Mouse (Mus musculus) hindlimb bud, embryonic 11.5 days (tissue): ENCODE data around the gene Lrrc27.
A peak's percentile ranks its signal among the peaks of the same experiment; 100 is the strongest.

ENCODE experiments used
- DNase-seq: peaks from one replicate; pipeline ENCODE4 v3.0.0-alpha.2; 2012; ENCODE audit warnings: low read depth, low spot score; ENCODE audit errors: extremely low spot score

Gene Lrrc27

DNA sequence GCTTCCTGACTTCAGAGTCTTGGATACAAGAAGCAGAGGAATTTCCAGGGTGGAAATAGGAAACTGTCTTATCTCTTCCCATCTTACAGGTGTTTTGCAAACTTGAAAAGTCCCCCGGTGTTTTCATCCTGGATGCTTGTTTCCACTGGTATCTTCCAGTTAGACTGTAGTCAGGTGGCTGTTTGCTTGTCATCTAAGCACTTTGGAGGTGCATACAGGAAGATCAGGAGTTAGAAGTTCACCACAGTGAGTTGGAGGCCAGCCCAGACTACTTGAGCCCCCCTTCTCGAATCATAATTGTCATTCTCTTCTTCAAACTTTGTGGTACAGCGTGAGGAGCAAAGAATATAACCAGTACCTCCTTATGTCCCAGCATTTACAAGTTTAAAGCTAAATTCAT lies 1.4 kb downstream of the Lrrc27 start:
- no peak for DNase-seq

DNA sequence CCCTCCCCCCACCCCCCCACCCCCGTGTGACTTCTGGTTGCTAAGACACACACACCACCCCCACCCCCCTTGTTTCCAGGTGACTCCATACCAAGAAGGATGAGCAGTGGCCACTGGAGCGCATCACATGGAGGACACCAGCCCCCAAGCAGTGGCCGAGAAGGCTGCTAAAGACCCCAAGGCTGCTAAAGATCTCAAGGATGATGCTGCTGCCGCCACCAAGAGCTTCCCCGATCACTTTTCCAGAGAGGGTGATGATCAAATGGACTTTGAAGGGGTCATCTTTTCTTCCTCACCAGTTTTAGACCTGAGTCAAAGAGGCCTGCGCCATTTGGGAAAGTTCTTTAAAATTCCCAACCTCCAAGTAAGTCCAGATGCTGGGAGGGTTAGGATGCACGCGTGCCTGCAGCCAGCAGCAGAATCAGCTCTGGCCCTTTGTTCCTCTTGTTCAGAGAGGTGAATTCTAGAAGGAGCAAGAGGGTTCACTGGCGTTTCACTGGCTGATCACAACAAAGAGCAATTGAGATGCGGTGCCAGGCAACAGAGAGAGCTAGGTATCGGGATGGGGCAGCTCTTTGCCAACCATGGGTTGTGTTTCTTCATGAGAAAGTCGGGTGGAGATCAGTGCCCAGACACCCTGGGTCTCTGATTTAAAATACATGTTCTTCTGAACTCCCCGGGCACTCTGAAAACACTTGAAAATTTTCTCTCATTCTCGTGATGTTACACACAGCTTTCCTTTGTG lies 2.0 kb downstream of the Lrrc27 start:
- DNase-seq = no peak

DNA sequence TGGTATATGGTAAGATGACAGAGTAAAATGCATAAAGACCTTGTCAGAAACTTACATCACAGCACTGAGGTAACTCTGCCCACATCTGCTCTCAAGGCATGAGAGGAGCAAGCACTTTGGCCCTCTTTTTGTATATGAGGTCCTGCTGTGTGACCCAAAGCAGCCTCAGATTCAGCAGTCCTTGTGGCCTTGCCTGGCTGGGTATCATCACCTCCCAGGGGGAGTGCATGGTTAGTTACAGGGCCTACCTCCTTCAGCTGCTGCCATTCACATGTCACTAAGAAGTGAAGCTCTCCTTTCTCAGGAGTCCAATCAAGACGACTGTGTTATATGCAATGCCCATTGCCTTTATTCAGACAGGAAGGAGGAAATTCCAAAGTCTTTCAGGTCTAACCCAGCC lies 2.7 kb downstream of the Lrrc27 start:
- no peak for DNase-seq

DNA sequence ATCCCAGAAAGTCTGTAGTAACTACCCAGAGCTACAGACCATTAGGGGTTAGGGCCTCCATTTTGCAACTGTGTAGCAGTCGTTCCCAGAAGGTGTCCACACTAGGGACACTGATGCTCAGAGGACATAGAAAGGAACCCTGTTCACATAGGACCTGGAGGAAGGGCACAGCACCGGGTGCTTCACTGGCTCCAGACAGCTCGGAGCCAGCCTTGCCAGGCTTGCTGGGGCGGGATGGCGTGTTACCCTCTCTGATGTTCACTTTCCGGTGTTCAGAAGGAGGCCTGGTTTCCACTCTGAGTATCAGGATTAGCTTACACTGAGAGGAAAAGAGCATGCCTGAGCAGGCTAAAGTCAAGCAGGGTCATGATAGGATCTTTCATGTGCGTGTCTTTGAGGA lies 3.2 kb downstream of the Lrrc27 start:
- no peak for DNase-seq

DNA sequence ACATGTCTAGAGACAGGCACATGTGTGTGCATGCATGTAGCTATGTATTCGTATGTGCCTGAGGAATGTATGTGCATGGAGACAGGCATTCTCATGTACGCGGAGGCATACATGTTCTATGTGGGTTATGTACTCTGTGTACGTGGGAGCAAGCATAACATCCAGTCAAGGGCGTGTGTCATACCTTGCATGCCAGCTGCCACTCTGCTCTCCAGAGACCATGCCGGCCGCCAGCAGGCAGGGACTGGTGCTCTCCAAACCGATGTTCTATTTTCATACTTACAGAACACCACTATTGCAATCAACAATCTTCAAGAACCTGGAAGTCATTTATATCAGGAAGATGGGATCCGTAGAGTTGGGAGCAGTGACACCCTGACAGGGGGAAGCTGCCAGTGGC lies 3.7 kb downstream of the Lrrc27 start:
- DNase-seq = no peak

DNA sequence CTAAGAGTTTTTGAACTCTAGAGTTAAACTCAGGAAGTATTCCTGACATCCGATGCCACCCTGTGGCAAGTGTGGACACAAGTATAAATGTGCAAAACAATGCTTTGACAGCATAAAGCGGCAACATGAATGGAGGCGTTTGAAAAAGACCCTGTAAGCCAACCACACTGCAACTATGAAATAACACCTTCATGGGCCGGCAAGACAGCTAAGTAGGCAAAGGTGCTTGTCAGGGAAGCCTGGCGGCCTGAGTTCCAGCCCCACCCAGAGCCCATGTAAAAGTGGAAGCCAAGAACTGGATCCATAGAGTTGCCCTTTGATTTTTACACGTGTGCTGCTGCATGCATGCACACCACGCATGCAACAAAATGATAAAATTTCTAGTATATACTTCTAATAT lies 4.3 kb downstream of the Lrrc27 start:
- no peak for DNase-seq

DNA sequence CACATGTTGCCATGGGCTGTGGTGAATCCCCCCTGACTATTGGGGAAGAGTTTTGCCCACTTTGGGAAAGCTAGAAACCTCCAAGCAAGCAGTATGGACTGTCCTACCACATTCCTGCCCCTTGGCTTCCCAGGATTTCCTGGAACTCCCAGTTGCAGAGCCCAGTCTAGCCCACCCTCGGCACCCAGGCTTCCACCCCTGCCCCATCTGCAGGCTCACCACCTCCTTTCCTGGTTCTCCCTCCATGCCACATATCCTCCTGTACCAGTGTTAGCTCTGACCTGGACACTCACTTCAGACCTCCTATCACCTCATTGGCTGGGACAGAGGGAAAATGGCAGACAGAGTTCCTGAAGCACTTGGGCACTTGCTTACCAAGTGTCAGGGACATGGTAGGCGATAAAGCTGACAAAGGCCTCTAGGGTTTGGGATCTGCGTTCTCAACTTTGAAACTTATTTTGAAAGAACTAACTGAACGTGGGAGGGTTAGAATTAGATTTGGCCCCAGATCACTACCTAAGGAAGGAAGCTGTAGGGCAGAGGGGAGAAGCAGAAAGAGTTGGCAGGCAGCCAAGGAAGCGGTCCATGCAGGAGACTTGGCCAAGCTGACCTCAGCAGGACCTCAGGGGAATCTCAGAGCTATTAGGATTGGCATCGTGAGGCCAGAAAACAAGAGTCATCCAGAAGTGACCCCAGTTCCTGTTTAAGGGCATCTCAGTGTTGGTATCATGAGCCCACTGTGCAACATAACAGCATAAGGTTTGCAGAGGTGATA lies 6.0 kb downstream of the Lrrc27 start:
- no peak for DNase-seq

DNA sequence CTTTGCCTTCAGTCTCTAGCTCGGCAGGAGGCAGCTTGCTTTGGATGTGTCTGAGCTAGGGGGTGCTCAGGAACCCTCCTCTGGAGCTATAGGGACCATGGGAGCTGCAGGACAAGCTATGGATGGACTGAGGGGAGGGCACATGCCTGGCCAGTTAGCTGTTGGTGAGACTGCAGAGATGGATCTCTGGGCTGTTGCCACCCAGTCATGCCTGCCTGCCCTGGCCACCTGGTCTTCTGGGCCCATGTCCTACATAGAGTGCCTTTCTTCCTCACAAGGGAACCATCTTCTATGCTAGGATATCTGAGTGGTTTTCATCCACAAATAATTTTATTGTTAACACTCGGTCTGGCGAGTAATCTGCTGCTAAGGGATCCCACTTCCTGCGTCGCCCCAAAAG lies 6.7 kb downstream of the Lrrc27 start:
- DNase-seq = no peak

DNA sequence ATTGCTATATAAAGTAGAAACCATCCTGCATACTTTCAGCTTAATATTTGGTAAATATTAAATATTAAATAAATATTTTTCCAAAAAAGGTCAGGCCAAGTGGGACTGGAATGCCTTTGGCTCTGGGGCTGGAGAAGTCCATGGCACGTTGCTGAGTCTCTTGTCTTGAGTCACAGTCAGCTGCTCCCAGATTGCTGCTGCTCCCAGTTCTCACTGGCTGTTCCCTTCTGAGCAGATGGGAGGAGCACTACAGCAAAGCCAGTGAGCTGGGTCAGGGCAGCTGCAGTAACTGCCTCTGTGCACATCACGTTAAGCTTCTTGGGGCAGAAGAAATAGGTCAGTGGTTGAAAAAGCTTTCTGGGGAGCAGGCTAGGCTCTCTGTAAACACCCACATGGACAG lies 7.5 kb downstream of the Lrrc27 start:
- DNase-seq = no peak

DNA sequence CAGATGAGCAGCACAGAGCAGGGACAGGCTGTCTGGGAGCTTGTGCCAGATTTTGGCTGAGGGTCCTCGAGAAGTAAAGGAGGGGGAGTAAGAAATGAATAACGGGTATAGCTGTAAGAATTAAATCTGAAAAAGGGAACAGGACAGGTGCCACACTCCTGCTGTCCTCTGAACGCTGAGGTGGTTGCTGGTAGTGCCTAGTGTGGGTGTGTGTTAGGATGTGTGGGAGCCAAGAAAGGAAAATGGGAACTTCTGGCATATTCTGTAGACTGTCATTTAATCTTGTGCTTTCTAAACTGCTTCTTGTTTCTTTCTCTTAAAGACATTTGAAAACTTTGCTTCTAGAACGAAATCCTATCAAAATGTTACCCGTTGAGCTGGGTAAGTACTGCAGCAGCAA lies 8.3 kb downstream of the Lrrc27 start:
- no peak for DNase-seq

DNA sequence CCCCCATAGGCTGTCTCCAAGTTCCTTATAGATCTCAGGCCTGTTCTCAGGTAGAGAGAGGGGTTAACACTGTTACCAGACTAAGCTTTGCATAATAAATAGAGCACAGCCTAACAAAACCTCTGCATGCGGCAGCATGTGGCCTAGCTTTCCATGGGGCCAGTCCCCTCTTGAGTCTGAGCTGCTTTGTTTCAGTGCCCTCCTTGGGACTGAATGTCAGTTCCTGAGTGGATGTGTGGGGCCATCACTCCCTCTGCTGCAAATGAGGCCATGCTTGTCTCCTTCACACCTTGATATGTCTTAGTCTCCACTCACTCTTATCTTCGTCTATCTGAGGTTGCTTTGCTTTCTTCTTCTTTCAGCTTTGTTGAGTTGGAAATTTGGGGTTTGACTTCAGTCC lies 9.1 kb downstream of the Lrrc27 start:
- no peak for DNase-seq

DNA sequence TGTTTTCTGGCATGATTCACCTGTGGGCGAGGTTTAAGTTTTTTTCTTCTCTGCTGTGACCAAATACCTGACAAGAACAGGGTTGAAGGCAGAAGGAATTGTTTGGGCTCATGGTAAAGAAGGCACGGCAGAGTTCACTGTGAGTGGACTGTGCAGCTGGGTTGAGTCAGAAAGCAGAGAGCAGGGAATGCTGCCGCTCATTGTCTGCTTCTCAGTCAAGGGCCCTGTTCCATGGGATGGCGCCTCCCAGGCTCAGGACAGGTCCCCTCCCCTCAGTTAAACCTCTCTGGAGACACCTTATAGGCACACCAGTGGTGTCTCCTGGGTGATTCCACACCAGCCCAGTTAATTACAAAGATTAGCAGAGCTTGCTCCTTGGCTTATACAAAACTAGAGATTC lies 9.6 kb downstream of the Lrrc27 start:
- no peak for DNase-seq

DNA sequence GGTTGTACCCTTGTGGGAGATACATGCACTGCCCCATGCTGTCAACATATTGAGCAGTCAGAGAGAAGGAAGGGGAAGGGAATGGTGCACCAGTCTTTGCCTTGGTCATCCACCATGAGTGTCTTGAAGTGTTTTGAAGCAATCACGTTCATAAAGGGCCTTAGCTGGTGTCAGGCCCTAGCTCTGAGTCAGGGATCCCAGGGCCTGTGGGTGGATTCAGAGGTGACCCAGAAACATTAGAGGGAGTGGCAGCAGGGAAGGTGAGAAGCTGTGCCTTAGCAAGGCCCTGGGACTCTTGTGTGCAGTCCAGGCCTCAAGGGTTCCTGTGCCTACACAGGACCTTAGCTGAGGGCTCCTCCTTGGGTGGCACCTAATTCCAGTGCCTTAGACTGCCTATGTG lies 11.3 kb downstream of the Lrrc27 start:
- DNase-seq = no peak

DNA sequence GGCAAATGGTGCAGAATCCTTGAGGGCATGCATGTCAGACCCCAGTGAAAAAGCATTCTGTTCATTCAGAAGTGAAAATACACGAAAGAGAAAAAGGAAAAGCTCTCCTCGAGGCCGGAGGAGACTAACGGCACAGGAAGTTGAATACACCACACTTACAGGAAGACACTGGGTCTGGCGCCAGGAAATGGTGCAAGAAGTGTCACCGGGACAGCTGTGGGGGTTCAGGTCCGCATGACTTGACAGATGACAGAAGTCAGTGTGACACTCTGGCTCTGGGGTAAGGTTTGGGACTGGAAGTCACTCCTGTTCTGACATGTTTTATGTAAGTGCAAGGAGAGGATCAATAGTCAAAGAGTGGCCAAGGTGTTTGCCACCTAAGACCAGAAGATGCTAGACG lies 11.9 kb downstream of the Lrrc27 start:
- DNase-seq = no peak

DNA sequence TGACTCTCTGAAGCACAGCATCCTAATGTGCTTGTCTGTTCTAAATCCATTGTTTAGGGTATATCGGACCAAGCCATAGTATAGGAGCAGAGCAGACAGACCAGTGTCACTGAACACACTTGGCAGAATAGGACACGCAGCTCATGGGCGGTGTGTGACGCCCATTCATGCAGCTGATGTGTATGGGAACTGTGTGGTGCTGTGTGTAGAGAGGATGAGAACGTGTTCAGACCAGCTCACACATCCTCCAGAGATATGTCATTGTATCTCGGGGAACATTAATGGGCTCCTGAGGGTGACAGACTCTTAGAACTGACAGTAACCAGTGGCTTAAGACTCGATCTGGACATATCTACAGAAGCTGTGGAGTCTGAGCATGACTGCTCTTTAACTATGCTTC lies 13.6 kb downstream of the Lrrc27 start:
- no peak for DNase-seq

DNA sequence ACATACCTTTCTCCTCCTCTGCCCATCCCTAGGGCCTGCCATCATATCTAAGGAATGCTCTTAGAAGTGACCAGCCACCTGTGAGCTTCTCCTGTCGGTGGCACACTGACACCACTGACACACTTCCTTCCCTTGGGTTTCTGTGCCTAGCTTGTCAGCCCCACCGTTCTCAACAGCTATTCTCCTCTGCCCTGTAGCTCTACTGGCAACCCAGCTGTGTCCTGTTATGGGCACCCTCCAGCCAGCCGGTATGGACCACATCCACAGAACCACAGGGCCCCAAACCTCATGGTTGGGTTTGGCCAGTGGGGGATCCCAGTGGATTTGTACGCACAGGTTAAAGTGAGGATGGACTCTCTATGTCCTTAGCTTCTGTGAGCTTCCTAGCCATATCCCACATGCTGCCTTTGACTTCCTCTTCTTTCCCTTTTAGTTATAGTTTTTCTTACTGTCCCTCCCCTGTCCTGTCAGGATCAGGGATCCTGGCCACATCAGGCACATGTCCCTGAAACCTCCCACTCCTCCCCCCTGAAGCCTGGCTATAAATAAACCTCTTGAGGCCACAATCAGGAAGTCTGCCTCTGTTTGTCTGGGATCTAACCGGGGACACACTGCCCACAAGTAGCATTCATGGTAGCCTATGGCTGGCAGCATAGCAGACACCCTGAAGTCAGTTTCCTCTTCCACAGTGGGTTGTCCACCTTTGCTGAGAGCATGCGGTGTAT lies 15.8 kb downstream of the Lrrc27 start:
- no peak for DNase-seq

DNA sequence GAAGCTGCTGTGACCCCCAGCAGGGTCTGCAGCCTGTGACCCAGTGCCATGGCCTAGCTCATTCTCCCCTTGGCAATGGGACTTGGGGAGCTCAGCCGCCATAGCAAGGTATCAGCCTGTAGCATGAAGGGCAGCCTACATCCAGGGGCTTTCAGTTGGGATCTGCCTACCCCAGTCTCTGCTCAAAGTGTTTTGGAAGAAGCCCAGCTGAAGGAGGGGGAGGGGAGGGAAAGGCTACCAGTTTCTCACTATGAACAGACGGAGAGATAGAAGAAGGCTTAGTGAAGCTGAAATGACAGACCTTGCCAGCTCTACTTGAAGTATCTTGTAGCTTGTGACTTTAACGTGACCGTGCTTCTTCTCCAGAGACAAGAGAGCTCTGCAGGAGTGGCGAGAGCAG lies 17.0 kb downstream of the Lrrc27 start:
- DNase-seq = no peak

DNA sequence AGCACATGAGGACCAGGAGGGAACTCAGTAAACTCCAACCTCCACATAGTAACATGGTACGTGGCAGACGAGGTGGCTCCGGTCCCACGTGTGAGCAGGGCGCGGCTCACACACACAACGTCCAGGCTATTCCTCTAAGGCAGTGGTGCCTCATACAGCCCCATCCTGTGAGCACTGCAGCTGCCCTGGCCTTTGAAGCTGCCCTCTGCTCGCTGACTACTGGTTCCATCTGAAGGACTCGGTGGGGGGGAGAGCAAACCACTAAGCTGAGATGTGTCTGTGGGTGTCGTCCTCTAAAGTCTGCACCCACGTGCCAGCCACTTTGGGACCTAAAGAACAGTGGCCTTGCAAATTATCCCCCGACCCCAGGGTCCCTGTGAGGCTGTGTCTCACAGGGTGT lies 17.5 kb downstream of the Lrrc27 start:
- no peak for DNase-seq

DNA sequence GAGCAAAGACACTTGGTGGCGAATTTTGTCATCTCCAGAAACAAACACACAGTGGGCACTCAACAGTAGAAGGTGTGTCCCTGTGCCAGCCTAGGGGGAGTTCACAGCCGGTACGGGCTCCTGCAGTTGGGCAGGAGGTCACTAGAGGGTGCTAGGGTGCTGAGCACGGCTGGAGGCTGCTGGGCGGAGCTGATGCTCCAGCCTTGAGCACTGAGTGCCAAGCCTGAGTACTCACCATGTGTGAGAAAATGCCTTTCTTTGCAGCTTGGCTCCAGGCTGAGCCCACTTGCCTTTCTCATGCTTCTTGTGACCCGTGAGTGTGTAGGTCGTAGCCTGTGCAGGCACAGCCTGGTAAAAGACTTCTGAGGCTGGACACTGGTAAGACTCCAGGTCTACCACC lies 20.9 kb downstream of the Lrrc27 start:
- peak; percentile 52 for DNase-seq

DNA sequence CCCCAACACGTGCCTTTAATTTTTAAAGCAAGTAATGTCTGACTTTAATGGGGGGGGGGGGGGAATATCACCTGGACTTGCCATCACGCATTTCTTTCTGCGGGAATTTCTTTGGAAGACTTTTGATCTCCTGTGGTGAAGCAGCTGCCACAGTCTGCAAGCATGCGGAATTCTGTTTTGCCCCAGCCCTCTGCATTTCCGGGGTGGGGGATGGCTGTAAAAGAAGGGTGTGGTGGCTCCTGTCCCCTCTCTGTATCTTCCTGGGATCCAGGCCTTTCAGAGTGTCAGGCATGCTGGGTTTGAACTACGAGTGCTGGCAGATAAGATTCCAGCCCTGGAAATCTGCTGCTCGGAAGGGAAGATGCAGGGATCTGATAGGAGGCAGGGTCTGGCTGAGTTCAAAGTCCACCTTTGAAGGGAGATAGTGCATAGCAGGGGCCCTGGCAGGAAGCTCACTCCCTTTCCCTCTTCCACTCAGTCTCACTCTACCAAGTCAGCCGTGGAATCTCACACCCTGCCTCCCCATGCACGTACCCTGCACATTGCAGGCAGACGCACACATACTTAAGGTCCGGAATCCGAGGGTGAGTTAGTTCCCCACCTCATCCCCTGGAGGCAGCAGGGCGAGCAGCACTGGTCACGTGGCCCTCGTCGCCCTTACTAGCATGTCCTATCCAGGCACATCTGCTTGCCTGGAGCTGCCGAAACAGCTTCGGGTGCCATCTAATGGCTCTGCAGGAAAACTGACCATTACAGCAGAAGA lies 21.8 kb downstream of the Lrrc27 start:
- DNase-seq = no peak

DNA sequence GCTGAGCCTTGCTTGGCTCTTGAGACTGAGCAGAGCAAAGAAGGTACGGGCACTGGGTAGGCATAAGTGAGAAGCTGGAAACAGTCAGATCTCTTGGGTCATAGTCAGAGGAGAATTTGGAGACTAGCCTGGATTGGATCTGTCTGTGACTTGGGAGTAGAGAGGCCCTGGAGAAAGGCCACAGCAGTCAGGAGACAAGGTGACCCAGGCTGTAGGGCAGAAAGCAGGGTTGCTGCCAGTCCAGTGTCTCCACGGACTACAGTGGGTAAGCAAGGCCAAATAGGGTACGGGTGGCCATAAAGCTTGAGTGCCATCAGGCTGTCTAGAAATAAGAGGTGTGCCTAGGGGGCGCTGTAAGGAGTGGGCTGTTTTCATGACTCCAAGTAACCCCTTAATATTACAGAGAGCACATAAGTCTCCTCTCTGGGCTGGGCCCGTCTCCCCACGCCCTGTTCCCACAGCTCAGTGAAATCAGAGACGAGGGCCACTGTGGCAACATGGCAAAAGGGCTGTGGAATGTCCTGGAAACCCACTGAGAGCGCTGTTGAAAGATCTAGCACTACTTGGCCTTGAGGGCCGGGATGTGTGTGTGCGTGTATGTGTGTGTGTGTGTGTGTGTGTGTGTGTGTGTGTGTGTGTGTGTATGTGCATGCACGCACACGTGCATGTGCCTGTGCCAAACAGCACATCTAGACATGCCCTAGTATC lies 23.0 kb downstream of the Lrrc27 start:
- DNase-seq = no peak
